Mouse (Mus musculus) lung, adult 18-20 months (tissue): Measurements from ENCODE around the gene Peli2.

Experiments
- DNase-seq, 2 experiments: peaks; one replicate each; pipeline ENCODE4 v3.0.0; 2022; ENCODE audit warnings: mixed read lengths in 2 of 2

Gene Peli2

GRCm38 (mm10) chr14:48296820-48297219 is 176.2 kb downstream of the Peli2 start:
- DNase-seq = no peak

GRCm38 (mm10) chr14:48302471-48303186 is 182.0 kb downstream of the Peli2 start:
- no peak for DNase-seq

GRCm38 (mm10) chr14:48303235-48303634 is 182.6 kb downstream of the Peli2 start:
- no peak for DNase-seq

GRCm38 (mm10) chr14:48303841-48304240 is 183.2 kb downstream of the Peli2 start:
- no peak for DNase-seq

GRCm38 (mm10) chr14:48313234-48313633 is 192.6 kb downstream of the Peli2 start:
- no peak for DNase-seq

GRCm38 (mm10) chr14:48316396-48316795 is 195.8 kb downstream of the Peli2 start:
- no peak for DNase-seq

- DNase-seq = no peak
These were observed 203.3 kb downstream of the Peli2 start for GRCm38 (mm10) chr14:48323771-48324459.

GRCm38 (mm10) chr14:48324460-48324850 is 203.8 kb downstream of the Peli2 start:
- DNase-seq = no peak

DNA sequence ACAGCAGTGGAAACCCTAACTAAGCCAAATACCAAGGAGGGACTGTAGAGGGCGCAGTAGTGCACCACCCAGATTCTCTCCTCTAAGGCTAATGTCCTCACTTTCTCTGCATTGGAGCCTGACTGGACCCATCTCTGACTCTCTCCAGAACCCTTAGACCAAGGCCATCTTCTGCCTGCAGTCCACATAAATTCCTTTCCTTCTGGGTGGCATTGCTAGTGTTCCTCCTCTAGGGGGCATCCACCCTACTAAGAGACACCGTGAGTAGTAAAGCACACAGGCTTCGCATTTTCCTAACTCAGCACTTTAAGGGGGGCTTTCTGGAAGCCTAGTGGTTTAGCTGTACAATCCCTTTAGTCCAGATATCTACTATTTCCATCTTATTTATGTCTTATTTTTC is 207.1 kb downstream of the Peli2 start:
- no peak for DNase-seq

- no peak for DNase-seq
These were observed 209.2 kb downstream of the Peli2 start for GRCm38 (mm10) chr14:48329716-48330365.
